Mouse (Mus musculus) lung, embryonic 14.5 days (tissue): ENCODE data around the gene Fgfr2. TPM values are rescaled to one million over a fixed set of nuclear protein-coding genes. Genes with fewer than 3 reads are reported as not detected.

ENCODE experiments used
- ATAC-seq: fragments of 200-750 bp; cut with Nextera tagmentation; 2 replicates; pipeline ENCODE4 v1.8.0; 2017; ENCODE audit warnings: mild to moderate bottlenecking, moderate TSS enrichment, moderate library complexity; ENCODE audit not compliant: insufficient read depth
- DNase-seq: peaks from one replicate; pipeline ENCODE4 v3.0.0-alpha.2; 2015
- H3K27ac ChIP-seq: fragments of 300-500 bp; sonication (generic); 2 replicates; pipeline ENCODE4 v1.5.1; 2014; ENCODE audit warnings: low read depth, mild to moderate bottlenecking, moderate library complexity
- H3K27me3 ChIP-seq: fragments of 300-500 bp; sonication (generic); 2 replicates; pipeline ENCODE4 v1.6.1; 2014; ENCODE audit warnings: low read length, control low read depth; ENCODE audit not compliant: insufficient read depth
- H3K36me3 ChIP-seq: fragments of 300-500 bp; sonication (generic); 2 replicates; pipeline ENCODE4 v1.6.1; 2014; ENCODE audit warnings: control low read depth; ENCODE audit not compliant: insufficient read depth
- H3K4me1 ChIP-seq: fragments of 300-500 bp; sonication (generic); 2 replicates; pipeline ENCODE4 v1.6.1; 2014; ENCODE audit warnings: antibody characterized with exemption, control low read depth; ENCODE audit not compliant: insufficient read depth
- H3K4me2 ChIP-seq: fragments of 300-500 bp; sonication (generic); 2 replicates; pipeline ENCODE4 v1.6.1; 2014; ENCODE audit warnings: mild to moderate bottlenecking
- H3K4me3 ChIP-seq: fragments of 300-500 bp; sonication (generic); 2 replicates; pipeline ENCODE4 v1.5.1; 2014; ENCODE audit warnings: low read depth, low read length
- H3K9ac ChIP-seq: fragments of 300-500 bp; sonication (generic); 2 replicates; pipeline ENCODE4 v1.6.1; 2014
- H3K9me3 ChIP-seq: fragments of 300-500 bp; sonication (generic); 2 replicates; pipeline ENCODE4 v1.6.1; 2016; ENCODE audit warnings: low read depth, low read length, control low read depth
- CTCF ChIP-seq: IDR thresholded peaks from 2 replicates; pipeline ENCODE4 v1.5.1; 2016; ENCODE audit warnings: antibody characterized with exemption, low read depth
- WGBS: fragments of 180-500 bp; shearing (Covaris S2); extraction: QIAGEN DNeasy Blood & Tissue Kit; methylation state at CpG from one replicate; pipeline ENCODE4 v1.1.7; 2014; 5-methylcytosine and 5-hydroxymethylcytosine counted together
- polyA plus RNA-seq: library from polyadenylated mRNA; unstranded; fragments of >200 nt; fragmentation: Nextera tagmentation; extraction: Ambion mirVana; gene quantifications from 2 replicates; pipeline ENCODE4 v1.2.1, GENCODE M21; 2014

The Fgfr2 gene
- polyA plus RNA-seq, 1 experiment from 2014 or later = 179 TPM

DNA sequence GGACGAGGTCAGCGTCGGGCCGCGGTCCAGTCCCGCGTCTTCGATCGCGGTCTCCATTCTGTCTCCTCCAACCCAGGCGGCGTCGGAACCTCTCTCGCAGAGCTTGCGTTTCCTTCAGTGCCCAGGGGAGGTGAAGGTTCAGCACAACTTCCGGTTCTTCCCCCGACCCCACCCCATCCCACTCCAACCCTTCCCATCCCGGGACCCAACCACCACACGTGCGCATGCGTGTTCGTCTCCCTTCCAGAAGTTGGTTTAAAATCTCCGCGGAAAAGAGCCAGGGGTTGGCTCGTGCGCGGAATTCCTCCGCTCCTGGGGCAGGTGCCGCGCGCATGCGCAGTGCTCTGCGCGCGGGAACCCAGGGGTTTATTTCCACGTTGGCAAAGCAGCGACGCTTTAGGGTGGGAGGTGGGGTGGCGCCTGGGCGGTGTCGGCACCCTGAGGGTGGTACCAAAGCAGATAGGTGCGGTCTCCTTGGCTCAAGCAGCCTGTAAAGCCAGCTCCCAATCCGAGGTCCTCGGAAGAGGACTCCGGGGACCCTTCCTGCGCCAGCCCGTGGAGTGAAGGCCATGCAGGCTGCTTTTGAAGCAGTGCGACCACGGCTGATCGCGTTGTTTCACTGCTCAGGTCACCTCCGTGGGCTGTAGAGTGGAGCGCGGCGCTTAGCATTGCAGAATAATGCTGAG, 1760.4 kb downstream of the Fgfr2 start, which contains the start of gene 2310057M21Rik:
Gene 2310057M21Rik (minus strand): TSS at position 145 of the 686 bp plus-strand sequence.
- H3K27me3 ChIP-seq = no peaks in the 10 kb centered on the region
- H3K4me1 ChIP-seq = peaks cover 11% of the 10 kb centered on the region; the same call in 1 of the 2 replicates
- DNase-seq (peak; percentile 99), ATAC-seq (peak; percentile 98)
- WGBS = under 1% methylated on average over 55 of the region's 55 CpGs
- peak within 1 kb of the TSS; percentile 96 for H3K27ac ChIP-seq
- H3K9ac ChIP-seq = peak within 1 kb of the TSS; percentile 88
- H3K4me2 ChIP-seq = peak within 1 kb of the TSS; percentile 92
- TF ChIP-seq CTCF = no peak
- no peaks in the 10 kb centered on the region for H3K9me3 ChIP-seq
- H3K4me3 ChIP-seq = peak within 1 kb of the TSS; percentile 92
- peaks cover 23% of the 10 kb centered on the region for H3K36me3 ChIP-seq

DNA sequence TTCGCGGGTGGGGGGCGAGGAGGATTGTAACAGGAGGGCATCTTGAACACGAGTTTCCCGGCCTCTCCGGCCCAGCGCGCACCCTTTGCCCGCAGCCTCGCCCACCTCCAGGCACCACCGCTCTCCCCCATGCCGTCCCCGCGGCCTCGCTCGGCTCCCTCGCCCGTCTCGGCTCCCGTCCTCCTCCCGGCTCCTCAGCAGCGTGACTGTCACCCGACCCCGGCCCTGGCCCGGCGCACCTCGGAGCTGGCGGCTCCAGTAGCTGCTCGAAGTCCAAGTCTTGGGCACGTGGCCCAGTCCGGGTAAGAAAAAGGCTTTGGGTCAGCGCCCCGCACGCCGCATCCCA, 1760.9 kb downstream of the Fgfr2 start:
- TF ChIP-seq CTCF = no peak
- H3K4me2 ChIP-seq = peak overlapping the region; percentile 92
- H3K4me1 ChIP-seq = peaks cover 11% of the 10 kb centered on the region; the same call in 1 of the 2 replicates
- no peaks in the 10 kb centered on the region for H3K9me3 ChIP-seq
- WGBS = 0% methylated on average over 35 of the region's 35 CpGs
- H3K9ac ChIP-seq = peak overlapping the region; percentile 88
- peak overlapping the region; percentile 92 for H3K4me3 ChIP-seq
- H3K27me3 ChIP-seq = no peaks in the 10 kb centered on the region
- peaks cover 28% of the 10 kb centered on the region for H3K36me3 ChIP-seq
- ATAC-seq (peak; percentile 82), DNase-seq (no peak)
- H3K27ac ChIP-seq = peak overlapping the region; percentile 89

DNA sequence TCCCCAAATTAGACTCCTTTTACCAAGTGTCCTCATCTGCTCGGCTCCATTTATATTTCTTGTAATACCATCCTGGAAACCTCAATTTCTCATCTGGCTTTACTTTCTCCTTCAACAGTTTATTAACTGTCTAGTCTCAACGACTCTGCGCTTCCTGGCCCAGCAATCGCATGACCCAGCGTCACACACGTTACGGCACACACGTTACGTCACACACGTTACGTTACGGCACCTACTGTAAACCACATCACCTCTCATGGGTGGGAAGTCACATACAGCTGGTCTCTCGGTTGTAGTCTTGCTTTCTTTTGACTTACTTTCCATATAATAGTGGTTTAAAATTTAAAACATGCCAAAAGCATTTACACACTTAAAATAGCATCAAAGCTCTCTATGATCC, 1767.0 kb downstream of the Fgfr2 start:
- Histone ChIP-seq H3K4me3 (no peak overlapping the region), H3K27me3 (no peaks in the 10 kb centered on the region), H3K4me2 (no peak overlapping the region), H3K9me3 (no peaks in the 10 kb centered on the region), H3K4me1 (0 out of 2 replicates have a peak, but pooled peaks cover under 1% of the 10 kb centered on the region), H3K27ac (no peak overlapping the region), H3K36me3 (peaks cover 66% of the 10 kb centered on the region), H3K9ac (no peak overlapping the region)
- ATAC-seq = no peak
- TF ChIP-seq CTCF = no peak
- no peak for DNase-seq
- WGBS = 92% methylated on average over 13 of the region's 13 CpGs

DNA sequence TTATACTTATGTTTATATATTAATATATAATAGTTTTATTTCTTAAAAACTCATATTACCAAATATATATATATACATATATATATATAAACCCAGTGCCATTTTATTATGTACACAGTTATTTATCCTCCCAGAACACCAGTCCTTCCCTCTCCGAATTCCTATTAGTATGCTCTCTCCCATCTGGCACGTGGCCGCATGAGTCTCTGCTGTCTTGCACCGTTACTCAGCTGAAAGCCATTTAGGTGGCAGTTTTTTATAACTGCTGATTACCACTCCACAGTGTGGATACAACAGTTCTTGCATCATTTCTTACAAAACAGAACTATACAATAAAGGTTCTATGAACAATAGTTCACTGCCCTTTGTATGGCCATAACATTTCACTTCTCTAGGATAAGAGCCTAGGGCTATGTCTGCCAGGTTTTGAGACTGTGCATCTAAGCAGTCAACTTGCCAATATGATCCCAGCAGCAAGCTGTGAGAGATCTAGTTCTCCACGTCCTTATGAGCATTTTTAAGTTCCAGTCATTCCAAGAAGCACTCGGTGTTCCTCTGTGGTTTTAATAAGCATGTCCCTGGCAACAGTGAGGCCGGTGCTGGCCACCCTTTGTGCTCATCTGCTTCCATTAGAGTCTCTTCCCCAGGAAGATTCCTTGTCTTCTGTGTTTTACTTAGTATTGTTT, 1777.2 kb downstream of the Fgfr2 start:
- Histone ChIP-seq H3K9me3 (no peaks in the 10 kb centered on the region), H3K27ac (no peak overlapping the region), H3K4me1 (no peaks in the 10 kb centered on the region), H3K27me3 (no peaks in the 10 kb centered on the region), H3K36me3 (peaks cover 75% of the 10 kb centered on the region), H3K4me2 (no peak overlapping the region), H3K9ac (no peak overlapping the region), H3K4me3 (no peak overlapping the region)
- TF ChIP-seq CTCF = no peak
- no peak for DNase-seq
- no peak for ATAC-seq
- 84% methylated on average over 7 of the region's 7 CpGs for WGBS

- H3K4me3 ChIP-seq = no peak overlapping the region
Measured at GRCm38 (mm10) chr7:131337502-131338068, 1785.6 kb downstream of the Fgfr2 start.

DNA sequence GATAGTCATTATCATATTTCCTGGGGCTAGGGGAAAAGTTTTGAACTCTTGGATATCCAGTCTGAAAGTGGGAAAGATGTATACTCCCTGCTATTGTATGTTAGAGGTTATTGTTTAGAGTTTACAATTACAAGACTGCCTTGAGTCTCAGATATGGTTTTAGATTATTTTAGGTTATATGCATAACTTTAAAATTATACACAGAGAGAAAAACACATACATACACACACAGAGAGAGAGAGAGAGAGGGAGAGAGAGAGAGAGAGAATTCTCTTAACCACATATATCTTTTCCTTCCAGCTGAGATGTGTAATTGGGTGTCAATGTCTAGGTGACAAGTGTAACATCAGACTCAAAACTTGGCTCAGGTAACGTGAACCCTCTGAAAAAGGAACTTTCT, 1789.6 kb downstream of the Fgfr2 start, which contains the start of gene Fam24a:
Gene Fam24a (plus strand): TSS at position 301 of the 400 bp plus-strand sequence.
- 31% methylated on average over 1 of the region's 1 CpGs for WGBS
- no peak within 1 kb of the TSS for H3K9ac ChIP-seq
- H3K27me3 ChIP-seq = no peaks in the 10 kb centered on the region
- no peak for TF ChIP-seq CTCF
- H3K27ac ChIP-seq = no peak within 1 kb of the TSS
- no peaks in the 10 kb centered on the region for H3K9me3 ChIP-seq
- no peaks in the 10 kb centered on the region for H3K4me1 ChIP-seq
- no peak within 1 kb of the TSS for H3K4me2 ChIP-seq
- ATAC-seq (no peak), DNase-seq (no peak)
- no peak within 1 kb of the TSS for H3K4me3 ChIP-seq
- H3K36me3 ChIP-seq = no peaks in the 10 kb centered on the region

More at GRCm38 (mm10) chr7:131337502-131338068, 1785.6 kb downstream of the Fgfr2 start:
- no peak overlapping the region for H3K9ac ChIP-seq
- WGBS = 24% methylated on average over 8 of the region's 8 CpGs
- peak overlapping the region; percentile 55 for H3K27ac ChIP-seq
- H3K27me3 ChIP-seq = no peaks in the 10 kb centered on the region
- TF ChIP-seq CTCF = no peak
- H3K4me2 ChIP-seq = no peak overlapping the region
- H3K9me3 ChIP-seq = no peaks in the 10 kb centered on the region
- DNase-seq = peak; percentile 31
- no peaks in the 10 kb centered on the region for H3K4me1 ChIP-seq
- peak; percentile 44; the same call in 1 of the 2 replicates for ATAC-seq
- peaks cover 24% of the 10 kb centered on the region for H3K36me3 ChIP-seq

- Histone ChIP-seq H3K27ac (no peak overlapping the region), H3K4me1 (no peaks in the 10 kb centered on the region), H3K27me3 (no peaks in the 10 kb centered on the region), H3K4me2 (no peak overlapping the region), H3K9me3 (no peaks in the 10 kb centered on the region), H3K36me3 (no peaks in the 10 kb centered on the region), H3K9ac (no peak overlapping the region), H3K4me3 (no peak overlapping the region)
- no peak for TF ChIP-seq CTCF
- 71% methylated on average over 2 of the region's 2 CpGs for WGBS
- ATAC-seq (no peak), DNase-seq (no peak)
Measured at GRCm38 (mm10) chr7:131331688-131332087, 1791.5 kb downstream of the Fgfr2 start.
